Mouse (Mus musculus) heart, adult 2 months (tissue): ENCODE measurements around the gene Sdad1. TPM values are rescaled to one million over a fixed set of nuclear protein-coding genes. Genes with fewer than 3 reads are reported as not detected.

Experiments
- DNase-seq, 2 experiments: peaks; one replicate each; pipeline ENCODE4 v3.0.0; 2021
- H3K27ac ChIP-seq: fragments of 200-600 bp; 2 replicates; pipeline ENCODE4 v1.8.1; 2022
- H3K27me3 ChIP-seq: fragments of 200-500 bp; 2 replicates; pipeline ENCODE4 v1.6.1; 2012; ENCODE audit warnings: mild to moderate bottlenecking, low read length, inconsistent platforms, mixed read lengths; ENCODE audit not compliant: control insufficient read depth, insufficient read depth
- H3K36me3 ChIP-seq: fragments of 200-500 bp; 2 replicates; pipeline ENCODE4 v1.6.1; 2012; ENCODE audit warnings: low read length, inconsistent platforms; ENCODE audit not compliant: control insufficient read depth, insufficient read depth
- H3K4me1 ChIP-seq: fragments of 200-500 bp; 2 replicates; pipeline ENCODE4 v1.6.1; 2011; ENCODE audit warnings: low read length; ENCODE audit not compliant: control insufficient read depth, insufficient read depth
- H3K4me3 ChIP-seq: fragments of 200-600 bp; 2 replicates; pipeline ENCODE4 v1.8.1; 2022
- H3K79me2 ChIP-seq: fragments of 200-500 bp; replicated peaks from 2 replicates; pipeline ENCODE4 v1.6.1; 2012; ENCODE audit warnings: mild to moderate bottlenecking, inconsistent platforms, low read length, moderate library complexity, mixed read lengths; ENCODE audit not compliant: control insufficient read depth, insufficient read depth
- H3K9ac ChIP-seq: fragments of 200-500 bp; 2 replicates; pipeline ENCODE4 v1.6.1; 2012; ENCODE audit warnings: low read depth, mild to moderate bottlenecking, control low read depth, inconsistent platforms, low read length, mixed read lengths
- CTCF ChIP-seq: fragments of 200-600 bp; IDR thresholded peaks from 2 replicates; pipeline ENCODE4 v1.8.1; 2022; ENCODE audit warnings: antibody characterized with exemption, mild to moderate bottlenecking, moderate library complexity
- EP300 ChIP-seq: fragments of 200-500 bp; IDR thresholded peaks from 2 replicates; pipeline ENCODE4 v1.6.1; 2011; ENCODE audit warnings: low read depth, low read length, control low read depth; ENCODE audit not compliant: insufficient read depth
- POLR2A ChIP-seq: fragments of 200-500 bp; IDR thresholded peaks from 2 replicates; pipeline ENCODE4 v1.6.1; 2011; ENCODE audit warnings: mild to moderate bottlenecking, low read depth, low read length, control low read depth; ENCODE audit not compliant: insufficient read depth
- WGBS: fragments of 180-500 bp; shearing (Covaris S2); methylation state at CpG from one replicate; pipeline ENCODE4 v1.1.7; 2018; 5-methylcytosine and 5-hydroxymethylcytosine counted together
- intact Hi-C: fragments of 180-260 bp; cut with DNase I; formaldehyde crosslinking; loops from one replicate; pipeline ENCODE4 v1.15.1; 2025
- polyA plus RNA-seq: library from polyadenylated mRNA; depleted of rRNA; stranded (reverse); fragments of >200 nt; gene quantifications from 2 replicates; pipeline ENCODE4 v1.2.3, GENCODE M21; 2012
- total RNA-seq, 2 experiments: library from RNA; stranded (reverse); gene quantifications; 2 replicates each; pipeline ENCODE4 v1.2.3; 2021

The Sdad1 gene
- total and polyA plus RNA-seq, 3 experiments: 6.1 to 10.9 (median 10.9) TPM

GRCm38 (mm10) chr5:92349731-92350130 is 39.5 kb upstream of the Sdad1 start:
- whole genome bisulfite sequencing: 72% methylated on average over 7 of the region's 7 CpGs
- intact Hi-C loops: loop anchor here (2.0 to 5.0 kb wide), 2 partner anchors 25 to 37 kb away; partner anchors contain the start of gene Sdad1
- Histone ChIP-seq H3K4me3 (no peak overlapping the region), H3K27me3 (no peaks in the 10 kb centered on the region), H3K9ac (no peak overlapping the region), H3K27ac (no peak overlapping the region), H3K79me2 (no peaks in the 10 kb centered on the region), H3K36me3 (no peaks in the 10 kb centered on the region), H3K4me1 (peaks cover 7% of the 10 kb centered on the region)
- TF ChIP-seq POLR2A (no peak), EP300 (no peak), CTCF (no peak)
- DNase-seq: no peak

GRCm38 (mm10) chr5:92348794-92349413 is 38.6 kb upstream of the Sdad1 start, which contains the start of gene Cxcl10:
Cxcl10 (minus strand) TSS chr5:92348889.
- 8% methylated on average over 14 of the region's 14 CpGs for WGBS
- Histone ChIP-seq H3K4me1 (peaks cover 7% of the 10 kb centered on the region), H3K9ac (no peak within 1 kb of the TSS), H3K27me3 (no peaks in the 10 kb centered on the region), H3K27ac (no peak within 1 kb of the TSS; the same call in 1 of the 2 replicates), H3K4me3 (peak within 1 kb of the TSS; percentile 31), H3K79me2 (no peaks in the 10 kb centered on the region), H3K36me3 (no peaks in the 10 kb centered on the region)
- no peak for TF ChIP-seq POLR2A
- no peak for TF ChIP-seq EP300
- no peak for TF ChIP-seq CTCF
- DNase-seq: peak; percentile 51 to 63
- intact Hi-C loops: loop anchor here (2.0 kb wide), 1 partner anchor 26 kb away; no protein-coding TSS in a partner anchor

GRCm38 (mm10) chr5:92345006-92345405 is 34.7 kb upstream of the Sdad1 start:
- no peaks in the 10 kb centered on the region for H3K79me2 ChIP-seq
- H3K27ac ChIP-seq: no peak overlapping the region
- no peak overlapping the region for H3K4me3 ChIP-seq
- peaks cover 5% of the 10 kb centered on the region; the same call in 1 of the 2 replicates for H3K36me3 ChIP-seq
- intact Hi-C loops: no loop called here
- 85% methylated on average over 8 of the region's 8 CpGs for WGBS
- peaks cover 8% of the 10 kb centered on the region for H3K4me1 ChIP-seq
- no peaks in the 10 kb centered on the region for H3K27me3 ChIP-seq
- TF ChIP-seq CTCF: no peak
- no peak for TF ChIP-seq EP300
- no peak for TF ChIP-seq POLR2A
- DNase-seq: no peak
- H3K9ac ChIP-seq: no peak overlapping the region

- peaks cover 5% of the 10 kb centered on the region; the same call in 1 of the 2 replicates for H3K36me3 ChIP-seq
- no peak overlapping the region for H3K9ac ChIP-seq
- 31% methylated on average over 4 of the region's 4 CpGs for WGBS
- TF ChIP-seq POLR2A: no peak
- no peak for TF ChIP-seq CTCF
- TF ChIP-seq EP300: no peak
- H3K79me2 ChIP-seq: no peaks in the 10 kb centered on the region
- intact Hi-C loops: no loop called here
- H3K27me3 ChIP-seq: no peaks in the 10 kb centered on the region
- no peak overlapping the region for H3K27ac ChIP-seq
- peaks cover 3% of the 10 kb centered on the region for H3K4me1 ChIP-seq
- DNase-seq: no peak
- H3K4me3 ChIP-seq: no peak overlapping the region
These were observed 30.3 kb upstream of the Sdad1 start for GRCm38 (mm10) chr5:92340606-92341005.

GRCm38 (mm10) chr5:92336743-92337142 is 26.5 kb upstream of the Sdad1 start:
- peaks cover 7% of the 10 kb centered on the region for H3K4me1 ChIP-seq
- intact Hi-C loops: no loop called here
- H3K27me3 ChIP-seq: no peaks in the 10 kb centered on the region
- H3K27ac ChIP-seq: no peak overlapping the region
- DNase-seq: no peak
- no peak overlapping the region for H3K9ac ChIP-seq
- no peaks in the 10 kb centered on the region for H3K79me2 ChIP-seq
- H3K36me3 ChIP-seq: peaks cover 5% of the 10 kb centered on the region; the same call in 1 of the 2 replicates
- no peak overlapping the region for H3K4me3 ChIP-seq
- WGBS: 78% methylated on average over 3 of the region's 3 CpGs
- TF ChIP-seq POLR2A: no peak
- TF ChIP-seq EP300: no peak
- no peak for TF ChIP-seq CTCF

GRCm38 (mm10) chr5:92332359-92332840 is 22.1 kb upstream of the Sdad1 start:
- H3K9ac ChIP-seq: peak overlapping the region; percentile 11
- intact Hi-C loops: loop anchor here (2.0 kb wide), 1 partner anchor 18 kb away; no protein-coding TSS in a partner anchor

More at GRCm38 (mm10) chr5:92332359-92332840, 22.1 kb upstream of the Sdad1 start:
- Histone ChIP-seq H3K79me2 (no peaks in the 10 kb centered on the region), H3K27ac (peak overlapping the region; percentile 84), H3K4me3 (peak overlapping the region; percentile 51), H3K27me3 (no peaks in the 10 kb centered on the region), H3K4me1 (peaks cover 3% of the 10 kb centered on the region; the same call in 1 of the 2 replicates), H3K36me3 (no peaks in the 10 kb centered on the region)
- TF ChIP-seq CTCF (no peak), POLR2A (0 out of 2 replicates have a peak, but pooled peaks have one; percentile 26), EP300 (peak; percentile 62; the same call in 1 of the 2 replicates)
- WGBS: 34% methylated on average over 9 of the region's 9 CpGs
- peak; percentile 56 to 72 for DNase-seq
